ENCODE assay signal across 9 mouse cellular contexts in the genomic region with DNA sequence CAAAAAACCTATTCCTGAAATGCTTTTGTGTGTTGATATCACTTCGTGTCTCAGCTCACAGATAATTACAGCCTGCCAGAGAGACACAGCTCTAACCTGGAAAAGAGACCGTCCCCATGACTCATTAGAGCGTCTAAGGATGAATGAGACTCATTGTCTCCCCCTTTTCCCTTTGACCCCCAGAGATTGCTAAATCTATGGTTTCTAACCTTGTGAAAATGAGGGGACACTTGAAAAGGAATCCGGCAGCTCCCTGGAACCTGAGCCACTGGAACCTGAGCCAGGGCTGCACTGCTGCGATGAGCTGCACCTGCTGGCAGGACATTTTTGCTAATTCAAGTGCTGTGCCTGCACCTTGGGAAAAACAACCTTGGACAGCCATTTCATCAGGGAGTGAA.
A peak's percentile ranks its signal among the peaks of the same experiment; 100 is the strongest.
DNase-seq lines count a peak whose midpoint lies in the region; ATAC-seq and TF ChIP-seq lines count a peak whose summit lies in the region.
"Had no signal": no experiment of that assay in that cellular context is flagged by ENCODE, and none has a peak within 500 bp of the region (broad histone marks: within the 10 kb centered on the region; RNA-seq: fewer than 3 reads in every experiment).

No protein-coding gene starts in this region.

- no peak for TF ChIP-seq EP300 in stomach, postnatal 0 days (optimal IDR thresholded peaks at IDR 0.05)

- intact Hi-C loops in left cerebral cortex, adult 2 months (cut with DNase I): no loop called here

- H3K36me3 ChIP-seq in limb, embryonic 10.5 days: no peaks in the 10 kb centered on the region
- H3K36me3 ChIP-seq in stomach, postnatal 0 days (ENCODE audit: control insufficient read depth, insufficient read depth, low read length): no peaks in the 10 kb centered on the region

- H3K9ac ChIP-seq in stomach, postnatal 0 days (ENCODE audit: low read length): no peak overlapping the region

- ATAC-seq in stomach, postnatal 0 days (ENCODE audit: low FRiP score, low TSS enrichment): no peak

- no peaks in the 10 kb centered on the region for H3K9me3 ChIP-seq in limb, embryonic 10.5 days (replicated peaks)
- H3K9me3 ChIP-seq in stomach, postnatal 0 days (ENCODE audit: control insufficient read depth, low read length): no peaks in the 10 kb centered on the region
- H3K9me3 ChIP-seq: megakaryocyte, embryonic 14.5 days had no signal

- WGBS in limb, embryonic 10.5 days: 51% methylated on average over 5 of the region's 5 CpGs
- WGBS in stomach, postnatal 0 days: 54% methylated on average over 5 of the region's 5 CpGs

- peaks cover 4% of the 10 kb centered on the region; the same call in 1 of the 2 replicates for H3K4me1 ChIP-seq in embryonic fibroblast, embryonic 13.5 days (ENCODE audit: control insufficient read depth, insufficient read depth, low read length)
- peaks cover 43% of the 10 kb centered on the region for H3K4me1 ChIP-seq in limb, embryonic 10.5 days
- 0 out of 2 replicates have a peak, but pooled peaks cover 5% of the 10 kb centered on the region for H3K4me1 ChIP-seq in stomach, postnatal 0 days (replicated peaks; ENCODE audit: control insufficient read depth, insufficient read depth)

- H3K4me3 ChIP-seq in left cerebral cortex, adult 2 months: no peak overlapping the region
- no peak overlapping the region for H3K4me3 ChIP-seq in embryonic fibroblast, embryonic 13.5 days (ENCODE audit: insufficient read depth, low read length)
- no peak overlapping the region for H3K4me3 ChIP-seq in limb, embryonic 10.5 days
- no peak overlapping the region for H3K4me3 ChIP-seq in stomach, postnatal 0 days (ENCODE audit: low read depth, low read length)
- H3K4me3 ChIP-seq: erythroblast, embryonic 14.5 days had no signal

- H3K27me3 ChIP-seq in limb, embryonic 10.5 days (ENCODE audit: low read depth, poor library complexity, severe bottlenecking): no peaks in the 10 kb centered on the region
- no peaks in the 10 kb centered on the region for H3K27me3 ChIP-seq in stomach, postnatal 0 days (ENCODE audit: control insufficient read depth, insufficient read depth, low read length)
- H3K27me3 ChIP-seq: megakaryocyte, embryonic 14.5 days had no signal

- no peak for TF ChIP-seq CTCF in left cerebral cortex, adult 2 months (IDR thresholded peaks at IDR 0.05)
- TF ChIP-seq CTCF in embryonic fibroblast, embryonic 13.5 days (IDR thresholded peaks at IDR 0.05; ENCODE audit: borderline replicate concordance, insufficient read depth, low read length): no peak
- TF ChIP-seq CTCF in stomach, postnatal 0 days (IDR thresholded peaks at IDR 0.05; ENCODE audit: low read depth): no peak

- DNase-seq in left cerebral cortex, adult 2 months (ENCODE audit: extremely low spot score in 1 of 2, low spot score in 2 of 2): no peak
- no peak for DNase-seq in left cerebral cortex, adult 11 months (ENCODE audit: low spot score)
- DNase-seq in limb, embryonic 10.5 days (ENCODE audit: low spot score): no peak
- no peak for DNase-seq in stomach, postnatal 0 days (ENCODE audit: low spot score)
- DNase-seq in frontal cortex, postnatal 10 days (ENCODE audit: low spot score in 2 of 2): no peak
- DNase-seq in urinary bladder, postnatal 10 days (ENCODE audit: low spot score): no peak

- H3K4me2 ChIP-seq in stomach, postnatal 0 days (replicated peaks; ENCODE audit: low read depth): no peak overlapping the region

- peak overlapping the region; percentile 53 for H3K27ac ChIP-seq in left cerebral cortex, adult 2 months
- peak overlapping the region; percentile 48; the same call in 1 of the 2 replicates for H3K27ac ChIP-seq in embryonic fibroblast, embryonic 13.5 days (ENCODE audit: insufficient read depth, low read length)
- H3K27ac ChIP-seq in limb, embryonic 10.5 days: peak overlapping the region; percentile 9; the same call in 1 of the 2 replicates
- H3K27ac ChIP-seq in stomach, postnatal 0 days (replicated peaks): 0 out of 2 replicates have a peak overlapping the region, but pooled peaks have one; percentile 24

- no peak for TF ChIP-seq POLR2A in embryonic fibroblast, embryonic 13.5 days (IDR thresholded peaks at IDR 0.05; ENCODE audit: low read depth, low read length)
